Mouse (Mus musculus): ENCODE results near the gene Cyb561d2.
A peak's percentile ranks its signal among the peaks of the same experiment; 100 is the strongest.
"Not testable (repeated sequence)": the region's sequence is repeated elsewhere in the genome, so short reads cannot be mapped to it uniquely, and the experiment has no call there.

Cyb561d2 gene

DNA sequence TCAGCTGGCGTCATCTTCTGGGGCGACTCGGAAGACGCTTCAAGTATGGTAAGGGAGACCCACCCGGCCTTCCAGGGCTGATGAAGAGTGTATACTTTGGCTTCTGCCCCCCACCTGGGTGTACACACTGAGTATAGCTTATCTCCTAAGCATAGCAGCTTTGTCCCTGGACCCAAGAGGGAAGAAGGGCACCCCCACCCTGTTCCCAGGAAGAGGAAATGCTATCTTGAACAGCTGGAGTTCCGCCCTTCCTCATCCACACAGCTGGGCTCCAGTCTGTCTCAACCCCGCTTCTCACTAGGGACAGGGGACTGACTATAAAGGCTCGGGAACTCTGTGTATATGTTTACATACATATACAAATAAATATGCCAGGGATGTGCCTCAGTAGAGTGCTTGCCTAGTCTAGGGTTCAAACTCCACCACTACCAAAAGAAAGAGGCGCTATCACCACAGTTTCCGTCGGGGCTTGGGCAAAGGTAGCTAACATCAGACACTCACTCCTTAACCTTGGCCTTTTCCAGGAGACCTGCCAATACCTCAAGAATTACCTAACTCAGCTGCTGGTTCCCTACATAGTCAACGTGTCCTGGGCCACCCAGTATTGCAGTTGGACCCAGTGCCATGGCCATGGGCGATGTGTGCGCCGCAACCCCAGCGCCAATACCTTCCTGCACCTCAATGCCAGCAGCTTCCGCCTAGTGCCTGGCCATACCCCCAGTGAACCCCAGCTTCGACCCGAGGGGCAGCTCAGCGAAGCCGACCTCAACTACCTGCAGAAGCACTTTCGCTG lies 29.7 kb upstream of the Cyb561d2 start:
- DNase-seq, result peak; percentile 71

DNA sequence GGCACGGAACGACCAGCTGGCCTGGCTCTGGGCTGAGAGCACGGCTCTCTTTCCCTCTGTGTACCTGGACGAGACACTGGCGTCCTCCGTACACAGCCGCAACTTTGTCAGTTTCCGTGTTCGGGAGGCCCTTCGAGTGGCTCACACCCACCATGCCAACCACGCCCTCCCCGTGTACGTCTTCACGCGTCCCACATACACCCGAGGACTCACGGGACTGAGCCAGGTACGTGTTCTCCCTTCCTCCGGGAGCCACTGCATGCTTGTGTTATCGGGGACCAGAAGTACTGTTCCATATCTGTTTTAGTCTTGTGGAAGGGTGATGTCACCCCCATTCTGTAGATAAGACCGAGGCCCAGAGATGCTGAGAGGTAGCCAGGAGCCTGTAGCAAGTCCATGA lies 28.9 kb upstream of the Cyb561d2 start:
- DNase-seq, result no peak

DNA sequence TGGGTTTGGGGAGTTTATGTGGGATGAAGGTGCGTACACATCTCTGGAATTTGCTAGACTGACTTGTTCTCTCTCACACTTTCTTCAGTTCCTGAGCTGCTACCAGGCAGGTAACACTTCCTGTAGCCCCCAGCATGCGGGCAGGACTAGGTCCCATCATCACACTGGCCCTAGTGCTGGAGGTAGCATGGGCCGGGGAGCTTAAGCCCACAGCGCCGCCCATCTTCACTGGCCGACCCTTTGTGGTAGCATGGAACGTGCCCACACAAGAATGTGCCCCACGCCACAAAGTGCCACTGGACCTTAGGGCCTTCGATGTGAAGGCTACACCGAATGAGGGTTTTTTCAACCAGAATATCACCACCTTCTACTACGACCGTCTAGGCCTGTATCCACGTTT lies 28.0 kb upstream of the Cyb561d2 start:
- no peak for DNase-seq

DNA sequence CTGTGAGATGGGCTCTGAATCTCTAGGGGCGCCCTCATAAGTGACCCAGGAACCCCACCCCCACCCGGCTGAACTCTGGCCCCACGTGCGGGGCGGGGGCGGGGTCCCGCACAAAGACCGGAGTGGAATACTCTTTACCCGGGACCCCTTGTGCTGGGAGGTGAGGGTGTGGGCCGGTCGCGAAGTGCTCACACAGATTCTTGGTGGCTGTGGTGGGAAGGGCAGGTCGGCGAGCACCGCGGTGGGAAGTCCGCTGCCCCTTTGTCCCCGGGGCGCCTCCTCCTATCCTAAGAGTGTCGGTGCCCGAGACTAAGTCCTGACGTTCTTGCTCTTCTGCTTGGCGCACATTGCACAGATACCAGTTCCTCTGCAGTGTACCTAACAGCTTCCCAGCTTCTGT lies 27.3 kb upstream of the Cyb561d2 start:
- DNase-seq, result no peak

DNA sequence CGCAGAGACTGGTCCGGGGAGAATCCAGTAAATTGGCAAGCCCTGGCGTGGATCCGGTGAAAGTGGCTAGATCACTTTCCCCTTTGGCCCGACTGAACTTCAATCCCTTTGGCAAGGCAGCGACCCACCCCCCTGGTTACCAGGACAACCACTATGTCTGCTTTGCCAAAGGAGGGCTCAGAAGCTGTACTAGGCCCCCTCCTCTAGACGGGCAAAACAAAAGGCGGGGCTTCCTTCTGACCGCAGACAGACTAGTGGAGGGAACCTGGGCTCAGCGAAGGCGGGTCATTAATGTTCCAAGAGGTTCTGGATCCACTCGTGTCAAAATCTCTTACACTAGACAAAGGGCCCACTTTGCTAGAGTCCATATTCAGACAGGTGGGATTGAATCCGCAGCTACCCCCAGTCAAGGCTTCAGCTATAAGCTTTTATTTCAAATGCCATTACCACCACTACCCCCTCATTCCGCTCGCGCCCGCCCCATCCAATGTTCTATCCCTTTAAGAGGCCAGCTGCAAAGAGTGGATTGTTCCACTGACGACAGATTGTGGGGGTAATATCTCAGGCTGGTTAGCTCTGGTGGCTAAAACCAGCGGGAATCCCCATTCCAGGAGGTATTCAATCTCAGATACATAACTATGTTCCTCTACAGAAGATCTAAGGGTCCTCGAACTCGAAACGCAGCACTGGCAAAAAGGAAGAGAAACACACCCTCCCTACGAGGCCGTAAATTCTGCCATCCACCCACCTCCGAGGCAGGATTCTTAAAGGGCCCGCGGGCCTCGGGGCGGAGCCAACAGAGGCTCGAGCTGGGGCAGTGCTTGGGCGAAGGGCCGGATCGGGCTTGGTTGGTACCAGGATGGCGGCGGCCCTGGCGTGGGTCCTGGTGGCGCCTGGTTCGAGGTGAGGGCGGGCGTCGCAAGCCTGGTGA lies 26.6 kb upstream of the Cyb561d2 start:
- peak; percentile 94 for DNase-seq

DNA sequence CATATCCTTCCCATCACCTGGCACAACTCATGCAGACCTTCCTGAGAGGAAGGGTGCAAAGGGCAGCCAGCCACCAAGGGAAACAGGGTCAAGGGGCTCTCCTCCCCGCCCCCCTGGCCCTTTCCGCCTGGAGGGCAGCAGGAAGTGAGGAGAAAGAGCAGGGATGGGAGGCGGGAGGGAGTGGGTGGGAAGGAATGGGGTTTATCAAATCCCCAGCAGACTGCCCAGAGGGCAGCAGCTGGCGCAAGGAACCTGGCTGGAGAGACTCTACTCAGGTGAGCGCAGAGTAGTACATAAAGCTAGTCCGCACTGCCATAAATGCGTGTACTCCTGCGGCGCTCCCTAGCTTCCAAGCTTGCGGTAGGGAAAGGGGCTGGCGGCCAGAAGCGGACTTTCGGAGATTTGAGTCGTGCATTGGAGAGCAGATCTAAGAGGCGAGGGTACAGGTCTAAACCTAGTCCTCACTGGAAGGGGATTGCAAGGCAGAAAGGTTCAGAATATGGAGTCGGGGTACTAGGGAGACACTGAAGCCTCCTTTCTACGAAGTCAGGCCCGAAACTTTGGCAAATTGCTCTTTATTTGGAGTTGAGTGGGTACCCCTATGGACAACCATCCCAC lies 25.8 kb upstream of the Cyb561d2 start, which contains the start of gene Hyal2:
TSS of gene Hyal2 (plus strand) at position 244 of the 618 bp plus-strand sequence.
- DNase-seq, result peak; percentile 93

DNA sequence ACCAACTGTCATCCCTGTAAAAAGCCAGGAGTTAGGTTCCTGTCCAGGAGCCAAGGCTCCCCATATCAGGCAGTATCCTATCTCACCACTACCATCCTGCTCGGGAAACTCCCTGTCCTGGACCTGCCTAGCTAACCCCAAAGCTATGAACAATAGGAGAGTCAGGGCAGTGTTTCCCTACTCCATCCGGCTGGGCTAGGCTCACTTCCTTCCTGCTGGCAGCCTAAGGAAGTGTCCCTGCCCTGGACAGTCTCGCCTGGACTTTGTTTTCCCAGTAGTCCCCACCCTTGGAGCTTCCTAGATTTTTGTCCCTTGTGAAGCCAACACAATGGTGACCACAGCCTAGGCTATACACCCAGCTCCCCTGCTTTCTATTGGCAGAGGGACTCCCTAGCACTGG lies 24.9 kb upstream of the Cyb561d2 start:
- DNase-seq, result peak; percentile 78

DNA sequence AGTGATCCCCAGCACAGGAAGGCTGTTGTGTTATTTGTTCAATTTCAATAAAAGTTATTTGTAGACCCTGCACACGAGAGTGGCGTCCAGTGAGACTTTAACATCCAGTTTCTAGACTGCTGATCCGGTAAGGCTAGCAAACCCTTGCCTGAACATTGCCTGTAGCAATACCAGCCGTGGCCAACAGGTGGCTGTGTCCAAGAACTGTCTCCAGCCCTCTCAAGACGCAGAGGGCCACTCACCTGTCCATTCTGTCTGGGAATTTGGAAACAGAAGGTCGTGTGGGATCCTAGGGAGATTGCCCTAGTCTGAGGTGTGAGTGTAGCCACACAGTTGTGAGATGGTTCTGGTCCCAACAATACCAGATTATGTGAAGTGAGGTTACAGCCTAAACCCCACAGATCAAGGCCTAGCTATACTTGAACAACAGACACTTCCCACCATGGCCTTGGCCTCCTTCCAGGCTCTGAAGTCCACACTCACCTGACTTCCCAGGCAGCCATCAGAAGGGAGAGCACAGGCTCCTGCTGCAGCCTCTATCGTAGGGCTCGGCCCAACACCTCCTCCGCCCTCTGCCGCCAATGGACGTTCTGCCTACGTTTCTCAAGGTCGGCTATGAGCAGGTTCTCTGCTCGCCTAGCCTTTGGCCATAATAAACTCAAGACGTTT lies 24.2 kb upstream of the Cyb561d2 start:
- DNase-seq, result peak; percentile 95

DNA sequence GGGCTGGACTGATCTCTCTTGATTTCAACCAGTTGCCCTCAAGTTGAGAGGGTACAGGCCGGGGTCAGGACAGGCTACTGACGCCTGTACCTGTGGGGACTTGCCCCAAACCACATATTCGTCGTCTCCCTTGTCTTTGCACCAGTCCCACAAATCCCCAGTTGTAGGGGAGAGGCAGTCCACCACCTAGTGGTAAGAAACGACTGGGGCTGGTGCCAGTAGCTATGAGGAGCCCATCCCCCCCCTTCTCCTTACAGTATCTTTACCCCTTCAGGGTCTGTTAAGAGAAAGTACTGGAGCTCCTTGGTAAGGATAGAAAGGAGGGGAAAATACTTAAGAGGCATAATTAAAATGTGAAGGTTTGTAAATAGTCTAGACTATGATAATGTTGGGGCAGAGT lies 23.6 kb upstream of the Cyb561d2 start:
- DNase-seq, result not testable (repeated sequence)

DNA sequence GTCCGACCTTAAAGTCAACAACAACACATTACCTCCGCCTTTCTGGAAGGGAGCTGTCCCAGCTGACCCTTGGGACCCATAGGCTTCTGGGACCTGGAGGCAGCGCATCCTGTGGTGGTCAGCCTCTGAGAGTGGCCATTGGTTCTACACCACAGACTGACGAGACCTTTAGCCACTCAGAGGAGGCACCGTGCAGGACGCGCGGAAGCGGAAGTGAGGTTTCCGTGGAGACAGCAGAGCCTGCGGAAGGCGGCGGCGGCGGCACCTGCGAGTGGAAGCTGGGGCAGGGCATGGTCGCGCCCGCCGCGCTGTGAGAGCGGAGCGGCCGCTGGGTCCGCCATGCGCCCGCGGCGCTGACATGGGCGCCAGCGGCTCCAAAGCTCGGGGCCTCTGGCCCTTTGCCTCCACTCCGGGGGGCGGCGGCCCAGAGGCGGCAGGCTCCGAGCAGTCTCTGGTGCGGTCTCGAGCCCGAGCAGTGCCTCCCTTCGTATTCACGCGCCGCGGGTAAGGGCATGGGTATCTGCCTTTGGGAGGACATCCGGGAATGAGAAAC lies 21.1 kb upstream of the Cyb561d2 start, which contains the start of gene Tusc2:
TSS of gene Tusc2 (plus strand) at position 227 of the 553 bp plus-strand sequence.
- peak; percentile 98 for DNase-seq

DNA sequence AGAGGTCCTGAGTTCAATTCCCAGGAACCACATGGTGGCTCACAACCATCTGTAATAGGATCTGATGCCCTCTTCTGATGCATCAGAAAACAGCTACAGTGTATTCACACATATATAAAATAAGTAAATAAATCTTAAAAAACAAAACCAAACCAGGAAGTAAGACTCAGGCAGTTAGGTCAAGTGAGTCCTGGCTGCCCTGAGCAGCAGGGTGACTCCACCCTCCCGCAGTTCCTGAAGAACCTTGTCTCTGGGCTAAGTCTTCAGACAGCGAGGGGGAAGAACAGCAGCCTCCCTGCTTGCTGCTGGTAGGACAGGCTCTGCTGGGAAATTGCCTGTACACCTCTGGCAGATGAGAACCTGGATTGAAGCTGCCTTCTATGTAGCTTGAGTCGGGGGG lies 14.4 kb upstream of the Cyb561d2 start:
- no peak for DNase-seq

DNA sequence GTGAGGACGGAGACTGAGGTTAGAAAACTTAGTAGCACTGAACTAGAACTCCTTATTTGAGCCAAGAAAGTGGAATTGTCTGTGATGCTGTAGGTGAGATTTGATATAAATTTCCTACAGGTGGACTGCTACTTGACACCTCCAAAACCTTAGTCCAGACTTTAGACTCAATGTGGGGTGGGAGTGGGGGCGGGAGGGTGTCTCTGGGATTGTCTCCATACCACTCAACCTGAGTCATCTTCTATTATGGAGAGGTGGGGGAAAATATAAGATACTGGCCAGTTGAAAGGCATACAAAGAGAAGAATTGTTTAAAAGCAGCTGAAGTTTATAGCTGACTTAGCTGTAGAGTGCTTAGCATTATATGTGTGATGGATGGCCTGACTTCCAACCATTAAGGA lies 13.7 kb upstream of the Cyb561d2 start:
- no peak for DNase-seq

DNA sequence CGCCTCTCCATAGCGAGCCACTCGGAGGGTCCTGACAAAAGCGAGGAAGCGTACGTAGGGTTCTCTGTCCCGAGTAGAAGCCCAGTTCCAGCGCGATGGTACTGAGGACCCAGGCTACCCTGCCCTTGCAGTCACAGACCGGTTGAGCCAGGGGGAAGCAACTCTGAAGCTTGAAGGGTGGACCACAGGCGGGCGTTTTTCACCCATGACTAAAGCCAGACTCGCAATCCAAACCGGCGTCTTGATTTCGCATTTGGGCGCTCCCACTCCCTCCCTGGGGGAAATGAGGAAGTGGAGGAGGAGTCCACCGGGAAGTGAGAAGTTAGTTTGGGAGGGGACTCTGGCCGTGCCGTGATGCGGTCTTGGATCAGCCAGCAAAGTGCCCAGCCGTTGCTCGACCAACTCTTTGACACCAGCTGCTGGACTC lies 13.1 kb upstream of the Cyb561d2 start:
- peak; percentile 69 for DNase-seq

DNA sequence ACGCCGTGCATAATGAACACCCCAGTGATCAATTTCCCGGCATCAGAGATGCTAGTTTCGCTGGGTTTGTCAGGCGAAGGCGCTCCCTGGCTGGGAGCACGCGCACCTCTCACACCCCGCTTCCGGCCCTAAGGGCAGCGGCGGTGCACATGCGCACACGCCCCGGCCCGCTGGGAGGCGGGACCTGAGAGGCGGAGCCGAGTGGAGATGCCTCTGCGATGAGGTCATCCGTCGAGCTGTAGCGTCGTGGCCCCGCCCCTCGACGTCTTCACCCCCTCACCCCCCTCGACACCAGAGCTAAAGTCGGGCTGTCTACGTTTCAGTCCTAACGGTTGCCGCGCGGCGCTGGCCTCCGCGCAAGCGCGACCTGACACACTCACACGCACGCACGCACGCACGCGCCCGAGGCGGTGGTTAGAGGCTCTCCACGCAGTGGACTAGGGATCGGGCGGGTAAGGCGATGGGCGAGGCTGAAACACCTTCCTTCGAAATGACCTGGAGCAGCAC lies 12.4 kb upstream of the Cyb561d2 start:
- peak; percentile 96 for DNase-seq

DNA sequence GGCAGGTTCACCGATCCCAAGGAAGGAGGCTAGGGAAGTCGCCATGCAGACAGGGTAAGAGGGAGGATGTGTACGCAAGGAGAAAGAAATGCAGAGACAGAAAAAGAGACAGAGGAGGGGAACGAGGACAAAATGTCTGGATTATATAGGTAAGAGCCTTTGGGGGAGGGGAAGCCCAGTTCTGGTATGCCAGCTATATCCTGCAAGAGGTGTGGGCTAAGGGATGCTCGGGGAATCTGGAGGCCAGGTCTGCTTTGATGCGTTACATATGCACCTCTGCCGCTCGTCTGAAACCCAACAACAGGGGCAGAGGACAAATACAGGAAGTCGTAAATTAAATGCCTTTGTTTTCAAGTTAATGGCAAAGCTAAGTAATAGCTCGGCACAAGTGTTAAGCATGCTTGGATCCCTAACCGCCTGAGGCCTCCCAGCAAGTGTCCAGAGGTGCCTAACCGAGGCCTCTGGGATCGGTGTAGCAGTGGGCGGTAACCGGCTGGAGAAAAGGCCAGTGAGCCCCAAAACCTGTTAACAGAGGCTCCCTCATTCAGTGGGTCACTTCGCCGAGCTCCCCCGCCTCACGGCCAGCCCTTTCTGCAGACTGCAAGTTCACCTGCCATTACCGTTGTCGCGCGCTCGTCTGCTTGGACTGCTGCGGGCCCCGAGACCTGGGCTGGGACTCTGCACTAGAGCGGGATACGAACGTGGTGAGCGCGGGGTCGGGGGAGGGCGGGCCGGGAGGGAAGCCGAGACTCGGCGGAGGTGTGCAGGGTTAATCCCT lies 11.7 kb upstream of the Cyb561d2 start:
- peak; percentile 72 for DNase-seq

DNA sequence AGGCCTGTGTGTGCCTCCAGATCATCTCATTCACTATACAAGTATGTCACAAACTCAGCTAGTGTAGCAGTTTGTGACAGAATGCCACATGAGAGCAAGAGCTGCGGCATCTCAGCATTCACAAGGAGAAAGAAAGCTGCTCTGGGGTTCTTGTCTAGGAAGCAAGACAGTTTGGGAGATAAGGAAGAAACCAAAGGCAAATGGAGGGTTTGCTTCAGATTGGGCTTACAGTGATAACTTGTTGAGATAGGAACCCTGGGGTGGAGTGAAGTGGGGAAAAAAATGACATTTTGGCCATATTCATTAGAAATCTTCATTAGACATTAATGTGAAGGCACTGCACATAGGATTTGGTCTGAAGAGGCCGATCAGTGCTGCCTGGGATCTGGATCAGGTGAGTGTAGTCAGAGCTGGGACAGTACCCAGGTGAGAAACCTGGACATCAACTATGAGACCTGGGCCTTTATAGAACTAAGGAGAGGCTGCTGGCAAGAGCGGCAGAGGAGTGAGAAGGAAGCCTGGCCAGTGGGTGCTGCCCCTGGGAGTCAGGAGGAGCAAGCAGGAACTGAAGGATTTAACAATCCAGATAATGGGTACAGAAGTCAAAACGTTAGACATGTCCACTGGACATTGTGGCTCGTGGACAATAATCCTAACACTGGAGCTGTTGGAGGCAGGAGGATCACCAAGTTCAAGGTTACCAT lies 10.8 kb upstream of the Cyb561d2 start:
- DNase-seq, result no peak

DNA sequence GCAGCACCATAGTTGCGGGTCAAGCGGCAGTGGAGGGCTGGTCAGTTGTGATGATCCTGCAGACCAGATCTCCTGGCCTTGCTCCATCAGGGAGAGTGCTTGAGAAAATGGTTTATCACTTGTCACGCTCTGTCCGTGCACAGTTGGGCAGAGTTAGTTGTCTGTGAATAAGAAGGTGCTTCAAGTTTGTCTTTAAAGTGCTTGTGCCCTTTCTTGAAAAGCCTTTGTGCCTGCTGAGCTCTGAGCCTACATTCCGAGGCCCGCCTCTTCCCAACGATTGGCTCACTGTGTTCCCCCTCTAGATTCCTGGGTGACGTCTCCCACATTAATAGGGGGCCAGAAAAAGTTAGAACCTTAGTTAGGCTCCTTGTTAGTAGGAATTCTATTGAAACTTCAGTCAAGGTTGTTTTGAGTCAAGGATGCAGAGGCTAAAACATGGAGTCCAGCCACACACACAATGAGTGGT lies 9.9 kb upstream of the Cyb561d2 start:
- DNase-seq, result no peak

DNA sequence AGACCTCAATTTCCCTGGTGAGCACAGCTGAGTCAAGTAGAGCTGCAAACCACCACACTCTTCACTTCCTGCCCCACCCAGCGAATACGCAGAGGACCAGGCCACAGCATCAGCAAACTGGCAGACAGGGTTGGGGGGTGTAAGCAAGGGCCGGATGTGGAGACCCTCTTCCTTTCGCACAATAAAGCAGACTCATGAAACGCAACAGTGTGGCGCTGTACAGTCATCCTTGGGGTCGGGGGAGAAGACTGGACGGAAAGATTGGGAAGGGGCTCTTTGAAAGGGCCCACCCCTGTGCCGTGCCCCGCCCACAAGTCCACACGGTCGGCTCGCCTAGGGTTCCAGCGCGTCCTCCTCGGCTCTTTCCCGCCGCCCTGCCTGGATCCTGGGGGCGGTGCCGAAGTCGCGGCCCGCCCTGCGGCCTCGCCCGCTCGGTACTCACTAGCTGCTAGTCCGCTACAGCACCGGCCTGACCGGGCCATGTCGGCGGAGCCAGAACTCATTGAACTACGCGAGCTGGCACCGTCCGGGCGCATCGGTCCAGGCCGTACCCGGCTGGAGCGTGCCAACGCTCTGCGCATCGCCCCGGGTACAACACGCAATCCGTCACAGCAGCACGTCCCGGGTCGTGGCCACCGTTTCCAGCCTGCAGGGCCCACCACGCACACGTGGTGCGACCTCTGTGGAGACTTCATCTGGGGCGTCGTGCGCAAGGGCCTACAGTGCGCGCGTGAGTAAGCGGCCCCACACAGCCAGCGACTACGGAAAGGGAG lies 9.3 kb upstream of the Cyb561d2 start, which contains the start of gene Rassf1:
TSS of gene Rassf1 (plus strand) at position 439 of the 773 bp plus-strand sequence.
- DNase-seq, result peak; percentile 85

DNA sequence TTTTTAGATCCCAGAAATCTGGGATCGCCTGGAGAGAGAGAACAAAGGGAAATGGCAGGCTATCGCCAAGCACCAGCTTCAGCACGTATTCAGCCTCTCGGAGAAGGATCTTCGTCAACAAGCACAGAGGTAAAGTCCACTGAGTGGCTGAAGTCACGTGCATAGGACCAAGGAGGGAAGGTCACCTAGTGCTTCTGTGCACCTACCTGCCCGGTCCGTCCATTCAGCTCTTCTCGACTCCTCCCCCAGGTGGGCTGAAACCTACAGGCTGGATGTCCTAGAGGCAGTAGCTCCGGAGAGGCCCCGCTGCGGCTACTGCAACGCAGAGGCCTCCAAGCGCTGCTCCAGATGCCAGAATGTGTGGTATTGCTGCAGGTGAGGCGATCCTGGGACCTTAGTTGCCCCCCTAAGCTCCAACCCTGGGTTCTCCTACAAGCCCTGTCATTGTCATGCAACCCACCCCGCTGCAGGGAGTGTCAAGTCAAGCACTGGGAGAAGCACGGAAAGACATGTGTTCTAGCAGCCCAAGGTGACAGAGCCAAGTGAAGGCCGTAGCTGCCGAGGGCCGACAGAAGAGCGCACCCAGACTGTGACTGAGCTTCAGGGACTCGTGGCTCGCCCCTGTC lies 8.6 kb upstream of the Cyb561d2 start:
- peak; percentile 95 for DNase-seq
